Mouse (Mus musculus) hindbrain, embryonic 11.5 days (tissue): ENCODE measurements around the gene 2610528A11Rik. TPM values are rescaled to one million over a fixed set of nuclear protein-coding genes. Genes with fewer than 3 reads are reported as not detected.

ENCODE experiments used
- ATAC-seq: fragments of 200-750 bp; cut with Nextera tagmentation; 2 replicates; pipeline ENCODE4 v1.8.0; 2017; ENCODE audit warnings: mild to moderate bottlenecking, moderate TSS enrichment, moderate library complexity; ENCODE audit not compliant: low FRiP score
- DNase-seq: peaks from one replicate; pipeline ENCODE4 v3.0.0-alpha.2; 2015; ENCODE audit warnings: low spot score
- H3K27ac ChIP-seq: fragments of 300-500 bp; sonication (generic); 2 replicates; pipeline ENCODE4 v1.5.1; 2014; ENCODE audit warnings: mild to moderate bottlenecking, low read depth, low read length
- H3K27me3 ChIP-seq: fragments of 300-500 bp; sonication (generic); 2 replicates; pipeline ENCODE4 v1.6.1; 2014; ENCODE audit warnings: mild to moderate bottlenecking, low read length, moderate library complexity, mixed read lengths; ENCODE audit not compliant: control insufficient read depth, insufficient read depth
- H3K36me3 ChIP-seq: fragments of 300-500 bp; sonication (generic); 2 replicates; pipeline ENCODE4 v1.6.1; 2014; ENCODE audit warnings: mild to moderate bottlenecking, low read length, moderate library complexity, mixed read lengths; ENCODE audit not compliant: control insufficient read depth, insufficient read depth
- H3K4me1 ChIP-seq: fragments of 300-500 bp; sonication (generic); replicated peaks from 2 replicates; pipeline ENCODE4 v1.6.1; 2014; ENCODE audit warnings: low read length, mixed read lengths; ENCODE audit not compliant: control insufficient read depth, insufficient read depth
- H3K4me2 ChIP-seq: fragments of 300-500 bp; sonication (generic); replicated peaks from 2 replicates; pipeline ENCODE4 v1.6.1; 2014; ENCODE audit warnings: mild to moderate bottlenecking, low read depth, low read length
- H3K4me3 ChIP-seq: fragments of 300-500 bp; sonication (generic); 2 replicates; pipeline ENCODE4 v1.5.1; 2014; ENCODE audit warnings: low read depth, low read length
- H3K9ac ChIP-seq: fragments of 300-500 bp; sonication (generic); 2 replicates; pipeline ENCODE4 v1.6.1; 2014; ENCODE audit warnings: low read depth, low read length
- H3K9me3 ChIP-seq: fragments of 300-500 bp; sonication (generic); 2 replicates; pipeline ENCODE4 v1.6.1; 2016; ENCODE audit warnings: low read length; ENCODE audit not compliant: control insufficient read depth
- WGBS: fragments of 180-500 bp; shearing (Covaris S2); extraction: QIAGEN DNeasy Blood & Tissue Kit; methylation state at CpG from one replicate; pipeline ENCODE4 v1.1.7; 2014; 5-methylcytosine and 5-hydroxymethylcytosine counted together
- polyA plus RNA-seq: library from polyadenylated mRNA; unstranded; fragments of >200 nt; fragmentation: Nextera tagmentation; extraction: Ambion mirVana; gene quantifications from 2 replicates; pipeline ENCODE4 v1.2.1, GENCODE M21; 2014

The 2610528A11Rik gene
- polyA plus RNA-seq, 1 experiment from 2014 or later: 0.34 TPM

DNA sequence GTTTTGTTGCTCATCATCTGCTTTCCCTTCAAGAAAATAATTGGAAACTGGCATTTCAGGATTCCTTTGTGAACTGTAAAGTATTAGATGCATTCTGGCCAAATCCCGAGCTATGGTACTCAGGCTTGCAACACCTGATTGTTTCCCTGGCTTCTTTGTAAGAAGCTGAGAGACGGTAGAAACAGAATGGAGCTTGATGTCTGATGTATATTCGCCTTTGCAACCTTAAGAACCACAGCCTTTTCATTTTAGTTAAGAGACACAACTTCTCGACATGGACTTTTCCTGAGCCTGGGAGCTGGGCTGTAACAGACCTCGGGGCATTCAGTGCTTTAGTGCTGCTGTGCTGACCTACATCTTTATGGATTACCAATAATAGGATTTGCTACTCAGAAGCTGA, 46.2 kb downstream of the 2610528A11Rik start, which contains the start of gene Lrit2:
Lrit2 (plus strand) TSS at position 301 of the 400 bp plus-strand sequence.
- Histone ChIP-seq H3K27me3 (no peaks in the 10 kb centered on the region), H3K9ac (no peak within 1 kb of the TSS), H3K9me3 (no peaks in the 10 kb centered on the region), H3K4me3 (no peak within 1 kb of the TSS), H3K4me2 (no peak within 1 kb of the TSS), H3K4me1 (no peaks in the 10 kb centered on the region), H3K36me3 (no peaks in the 10 kb centered on the region), H3K27ac (no peak within 1 kb of the TSS)
- DNase-seq: no peak
- WGBS: 86% methylated on average over 5 of the region's 5 CpGs
- ATAC-seq: no peak

DNA sequence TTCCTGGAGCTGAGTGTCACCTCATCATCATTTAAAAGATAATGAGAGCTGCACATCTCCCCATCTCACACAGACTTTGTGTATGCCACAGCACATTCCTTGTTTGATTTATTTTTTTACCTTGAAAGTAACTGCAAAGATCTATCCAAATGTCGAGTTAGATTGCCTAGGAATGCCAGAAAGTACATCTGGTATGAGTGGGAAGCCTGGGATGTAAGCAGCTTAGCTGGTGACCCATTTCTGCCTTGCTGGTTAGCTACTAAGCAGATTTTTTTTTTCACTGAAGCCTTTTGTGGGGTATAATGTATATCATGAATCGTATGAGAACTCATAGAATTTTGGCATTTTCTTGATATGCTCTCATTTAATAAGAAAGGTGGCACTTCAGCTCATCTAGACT, 47.2 kb downstream of the 2610528A11Rik start:
- Histone ChIP-seq H3K4me1 (no peaks in the 10 kb centered on the region), H3K4me2 (no peak overlapping the region), H3K9me3 (no peaks in the 10 kb centered on the region), H3K9ac (no peak overlapping the region), H3K27me3 (no peaks in the 10 kb centered on the region), H3K27ac (no peak overlapping the region), H3K36me3 (no peaks in the 10 kb centered on the region), H3K4me3 (no peak overlapping the region)
- 77% methylated on average over 2 of the region's 2 CpGs for WGBS
- no peak for DNase-seq
- ATAC-seq: no peak

DNA sequence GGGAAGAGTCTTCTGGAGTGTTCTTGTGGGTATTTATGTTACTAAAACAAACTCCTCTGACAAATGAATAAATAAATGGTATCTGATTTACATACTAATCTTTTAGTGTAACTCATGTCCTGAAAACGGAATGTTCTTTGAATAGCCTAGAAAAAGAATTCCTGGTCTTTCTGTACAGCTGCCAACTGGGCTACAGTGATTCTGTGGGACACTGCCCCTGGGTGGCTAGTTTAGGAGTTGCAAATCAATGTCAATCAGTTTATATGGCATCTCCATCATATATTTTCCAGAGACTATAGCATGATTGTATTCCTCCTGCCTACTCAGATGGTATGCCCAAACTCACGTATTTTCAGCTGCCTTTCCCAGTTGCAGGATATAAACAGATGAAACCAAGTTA, 49.0 kb downstream of the 2610528A11Rik start:
- Histone ChIP-seq H3K27me3 (no peaks in the 10 kb centered on the region), H3K9me3 (no peaks in the 10 kb centered on the region), H3K4me3 (no peak overlapping the region), H3K9ac (no peak overlapping the region), H3K4me1 (no peaks in the 10 kb centered on the region), H3K27ac (no peak overlapping the region), H3K36me3 (no peaks in the 10 kb centered on the region), H3K4me2 (no peak overlapping the region)
- ATAC-seq: no peak
- WGBS: 76% methylated on average over 2 of the region's 2 CpGs
- no peak for DNase-seq

Other genes starting within 250 kb of the 2610528A11Rik start
- gene Ccser2, start 145.2 kb downstream of the 2610528A11Rik start, polyA plus RNA-seq: 47.1 and 50.2 TPM in 2 replicates
- not detected in 2 replicates for gene Rgr, start 65.1 kb downstream of the 2610528A11Rik start, polyA plus RNA-seq
- not detected in 2 replicates for gene Lrit1, start 59.2 kb downstream of the 2610528A11Rik start, polyA plus RNA-seq
- gene Lrit2, start 46.1 kb downstream of the 2610528A11Rik start, polyA plus RNA-seq: not detected in 2 replicates
- gene Cdhr1, start 15.7 kb downstream of the 2610528A11Rik start, polyA plus RNA-seq: 1.2 and 2.3 TPM in 2 replicates
- 189 and 215 TPM in 2 replicates for gene Ghitm, start 21.2 kb upstream of the 2610528A11Rik start, polyA plus RNA-seq